Mouse (Mus musculus) bone marrow, adult 2 months (tissue): ENCODE results near the gene Gramd2.

Experiments
- CTCF ChIP-seq: fragments of 200-500 bp; IDR thresholded peaks from 2 replicates; pipeline ENCODE4 v1.5.1; 2011; ENCODE audit warnings: low read length, control low read depth; ENCODE audit not compliant: control insufficient read depth, insufficient read depth
- POLR2A ChIP-seq: fragments of 200-500 bp; IDR thresholded peaks from 2 replicates; pipeline ENCODE4 v1.6.1; 2011; ENCODE audit warnings: low read depth, mild to moderate bottlenecking, control low read depth, low read length, borderline replicate concordance; ENCODE audit not compliant: control insufficient read depth

DNA sequence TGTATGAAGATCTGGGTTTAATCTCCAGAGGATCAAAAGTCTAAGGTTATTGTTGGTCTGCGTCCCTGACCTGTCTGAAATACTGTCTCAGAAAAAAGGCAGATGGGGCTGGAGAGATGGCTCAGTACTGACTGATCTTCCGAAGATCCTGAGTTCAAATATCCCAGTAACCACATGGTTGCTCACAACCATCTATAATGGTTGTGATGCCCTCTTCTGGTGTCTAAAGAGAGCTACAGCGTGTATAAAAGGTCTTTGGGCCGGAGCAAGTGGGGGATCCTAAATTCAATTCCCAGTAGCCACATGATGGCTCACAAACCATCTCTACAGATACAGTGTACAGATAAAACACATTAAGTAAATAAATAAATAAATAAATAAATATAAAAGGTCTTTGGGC is 10.8 kb upstream of the Gramd2 start:
- TF ChIP-seq CTCF (no peak), POLR2A (no peak)
